28 mouse cellular contexts compared by ENCODE assay signal in genomic region chr9:35138029-35138428, GRCm38 (mm10). TPM values are rescaled to one million over a fixed set of nuclear protein-coding genes. Genes with fewer than 3 reads are reported as not detected.
DNase-seq lines count a peak whose midpoint lies in the region; ATAC-seq and TF ChIP-seq lines count a peak whose summit lies in the region.
"Had no signal": no experiment of that assay in that cellular context is flagged by ENCODE, and none has a peak within 500 bp of the region (broad histone marks: within the 10 kb centered on the region; RNA-seq: fewer than 3 reads in every experiment).

No protein-coding gene starts in this region.

- H3K27ac ChIP-seq in kidney, embryonic 14.5 days (ENCODE audit: low read depth, low read length): no peak overlapping the region
- 0 out of 2 replicates have a peak overlapping the region, but pooled peaks have one; percentile 15 for H3K27ac ChIP-seq in liver, embryonic 11.5 days (ENCODE audit: low read depth, low read length)
- peak overlapping the region; percentile 73 for H3K27ac ChIP-seq in liver, postnatal 0 days (ENCODE audit: low read depth)
- H3K27ac ChIP-seq in forebrain, postnatal 0 days (ENCODE audit: low read depth, low read length): no peak overlapping the region
- H3K27ac ChIP-seq: embryonic facial prominence, embryonic 13.5 days; forebrain, embryonic 12.5 days; hindbrain, embryonic 10.5 days; midbrain, embryonic 15.5 days; neural tube, embryonic 15.5 days had no signal

- peak; percentile 41 for TF ChIP-seq CTCF in liver, postnatal 0 days (IDR thresholded peaks at IDR 0.05; ENCODE audit: low read depth)
- TF ChIP-seq CTCF in forebrain, postnatal 0 days (IDR thresholded peaks at IDR 0.05; ENCODE audit: low read depth): no peak

- WGBS in kidney, embryonic 14.5 days: 72% methylated on average over 7 of the region's 7 CpGs
- WGBS in liver, embryonic 11.5 days: 78% methylated on average over 7 of the region's 7 CpGs
- WGBS in liver, postnatal 0 days (ENCODE audit: insufficient replicate concordance): 60% methylated on average over 7 of the region's 7 CpGs
- 85% methylated on average over 7 of the region's 7 CpGs for WGBS in forebrain, postnatal 0 days

- no peaks in the 10 kb centered on the region for H3K4me1 ChIP-seq in kidney, embryonic 14.5 days (ENCODE audit: control insufficient read depth, insufficient read depth, low read length)
- H3K4me1 ChIP-seq in liver, embryonic 11.5 days (replicated peaks; ENCODE audit: control insufficient read depth, insufficient read depth, low read length): peaks cover 2% of the 10 kb centered on the region; the same call in 1 of the 2 replicates
- peaks cover 22% of the 10 kb centered on the region for H3K4me1 ChIP-seq in liver, postnatal 0 days (ENCODE audit: insufficient read depth)
- H3K4me1 ChIP-seq in forebrain, postnatal 0 days (ENCODE audit: insufficient read depth): no peaks in the 10 kb centered on the region
- H3K4me1 ChIP-seq: embryonic facial prominence, embryonic 13.5 days; forebrain, embryonic 12.5 days; hindbrain, embryonic 10.5 days; midbrain, embryonic 15.5 days; neural tube, embryonic 15.5 days had no signal

- TF ChIP-seq EP300 in liver, postnatal 0 days (IDR thresholded peaks at IDR 0.05; ENCODE audit: low read depth): peak; percentile 71

- ATAC-seq in kidney, embryonic 14.5 days (ENCODE audit: low FRiP score, low TSS enrichment): no peak
- peak; percentile 57 for ATAC-seq in liver, embryonic 11.5 days (replicated peaks; ENCODE audit: low FRiP score)
- peak; percentile 98 for ATAC-seq in liver, postnatal 0 days
- no peak for ATAC-seq in forebrain, postnatal 0 days
- no peak for ATAC-seq in monocyte, adult 5-6 weeks (replicated peaks; ENCODE audit: insufficient number of reproducible peaks, low FRiP score, low TSS enrichment, poor library complexity, severe bottlenecking)
- ATAC-seq: activated CD4-positive, CD25-positive, alpha-beta regulatory T cell, adult 4 months; hindbrain, embryonic 16.5 days; midbrain, embryonic 15.5 days had no signal

- H3K36me3 ChIP-seq in kidney, embryonic 14.5 days (ENCODE audit: control insufficient read depth, insufficient read depth, low read length): peaks cover 7% of the 10 kb centered on the region; the same call in 1 of the 2 replicates
- H3K36me3 ChIP-seq in liver, embryonic 11.5 days (ENCODE audit: control insufficient read depth, insufficient read depth, low read length): 0 out of 2 replicates have a peak, but pooled peaks cover 2% of the 10 kb centered on the region
- H3K36me3 ChIP-seq in liver, postnatal 0 days (replicated peaks; ENCODE audit: insufficient read depth, low read length): no peaks in the 10 kb centered on the region
- no peaks in the 10 kb centered on the region for H3K36me3 ChIP-seq in forebrain, postnatal 0 days (ENCODE audit: insufficient read depth)
- H3K36me3 ChIP-seq: midbrain, embryonic 15.5 days; neural tube, embryonic 15.5 days had no signal

- no peaks in the 10 kb centered on the region for H3K27me3 ChIP-seq in kidney, embryonic 14.5 days (ENCODE audit: control insufficient read depth, insufficient read depth, low read length)
- H3K27me3 ChIP-seq in liver, embryonic 11.5 days (replicated peaks; ENCODE audit: control insufficient read depth, insufficient read depth, low read length): no peaks in the 10 kb centered on the region
- H3K27me3 ChIP-seq in liver, postnatal 0 days (ENCODE audit: insufficient read depth, low read length): no peaks in the 10 kb centered on the region
- no peaks in the 10 kb centered on the region for H3K27me3 ChIP-seq in forebrain, postnatal 0 days (ENCODE audit: insufficient read depth, low read length)
- H3K27me3 ChIP-seq: CH12.LX; embryonic facial prominence, embryonic 13.5 days; forebrain, embryonic 12.5 days; heart, embryonic 12.5 days; midbrain, embryonic 15.5 days; neural tube, embryonic 15.5 days had no signal

- DNase-seq in kidney, adult 9 months: peak; percentile 37
- peak; percentile 60 for DNase-seq in adipocyte (ENCODE audit: low spot score)
- DNase-seq in liver, embryonic 11.5 days (ENCODE audit: low spot score): no peak
- DNase-seq in liver, postnatal 0 days: peak; percentile 67
- no peak for DNase-seq in forebrain, postnatal 0 days
- DNase-seq in embryo, embryonic 9.5 days (ENCODE audit: extremely low spot score): no peak
- DNase-seq: adrenal gland, postnatal 36 days; B cell, adult 2 months; cerebellum, adult 11-12 months; cerebellum, postnatal 25 days; heart, postnatal 10 days; kidney, adult 18-20 months; lung, postnatal 4 days; thymus, adult 2 months; thymus, postnatal 4 days had no signal

- no peak overlapping the region for H3K4me2 ChIP-seq in kidney, embryonic 14.5 days (replicated peaks; ENCODE audit: low read depth, low read length)
- no peak overlapping the region for H3K4me2 ChIP-seq in liver, embryonic 11.5 days
- H3K4me2 ChIP-seq in liver, postnatal 0 days (ENCODE audit: low read depth, low read length): no peak overlapping the region
- H3K4me2 ChIP-seq in forebrain, postnatal 0 days (ENCODE audit: low read depth): no peak overlapping the region
- H3K4me2 ChIP-seq: embryonic facial prominence, embryonic 13.5 days; forebrain, embryonic 12.5 days; heart, embryonic 12.5 days; midbrain, embryonic 15.5 days; neural tube, embryonic 15.5 days had no signal

- H3K9me3 ChIP-seq in kidney, embryonic 14.5 days (ENCODE audit: control insufficient read depth, low read length): no peaks in the 10 kb centered on the region
- no peaks in the 10 kb centered on the region for H3K9me3 ChIP-seq in liver, embryonic 11.5 days (ENCODE audit: control insufficient read depth, low read length)
- no peaks in the 10 kb centered on the region for H3K9me3 ChIP-seq in liver, postnatal 0 days (ENCODE audit: low read length)
- no peaks in the 10 kb centered on the region for H3K9me3 ChIP-seq in forebrain, postnatal 0 days (ENCODE audit: low read length)
- H3K9me3 ChIP-seq: embryonic facial prominence, embryonic 13.5 days; forebrain, embryonic 12.5 days; G1E; heart, embryonic 12.5 days; hindbrain, embryonic 10.5 days; midbrain, embryonic 15.5 days; neural tube, embryonic 15.5 days had no signal

- no peak overlapping the region for H3K4me3 ChIP-seq in kidney, embryonic 14.5 days (ENCODE audit: low read length)
- no peak overlapping the region for H3K4me3 ChIP-seq in liver, embryonic 11.5 days (ENCODE audit: low read depth, low read length)
- H3K4me3 ChIP-seq in liver, postnatal 0 days (ENCODE audit: low read depth, low read length): no peak overlapping the region
- no peak overlapping the region for H3K4me3 ChIP-seq in forebrain, postnatal 0 days (ENCODE audit: low read depth, low read length)
- H3K4me3 ChIP-seq: embryonic facial prominence, embryonic 13.5 days; erythroblast, embryonic 14.5 days; forebrain, embryonic 12.5 days; heart, embryonic 12.5 days; hindbrain, embryonic 10.5 days; midbrain, embryonic 15.5 days; neural tube, embryonic 15.5 days had no signal

- no peak overlapping the region for H3K9ac ChIP-seq in kidney, embryonic 14.5 days (ENCODE audit: low read depth, low read length)
- no peak overlapping the region for H3K9ac ChIP-seq in liver, embryonic 11.5 days (ENCODE audit: low read depth, low read length)
- no peak overlapping the region for H3K9ac ChIP-seq in liver, postnatal 0 days (replicated peaks)
- H3K9ac ChIP-seq in forebrain, postnatal 0 days: no peak overlapping the region
- H3K9ac ChIP-seq: embryonic facial prominence, embryonic 13.5 days; forebrain, embryonic 12.5 days; heart, embryonic 12.5 days; midbrain, embryonic 15.5 days; neural tube, embryonic 15.5 days had no signal

RNA-seq across cellular contexts. Expression of gene St3gal4, which starts 19.0 kb away (rescaled TPM):
- 14.2 and 19.1 TPM in 2 replicates for polyA plus RNA-seq in kidney, embryonic 14.5 days (2014; fragmentation: Nextera tagmentation; extraction: Ambion mirVana)
- 34.8 and 40.1 TPM in 2 replicates for polyA plus RNA-seq in liver, embryonic 11.5 days (2014; fragmentation: Nextera tagmentation; extraction: Ambion mirVana)
- polyA plus RNA-seq in liver, postnatal 0 days (2015; fragmentation: Nextera tagmentation; extraction: Ambion mirVana): 23.6 and 26.5 TPM in 2 replicates
- total RNA-seq in forebrain, postnatal 0 days (2014; rRNA removed): 22.6 and 23.5 TPM in 2 replicates
- polyA plus RNA-seq in forebrain, postnatal 0 days (2015; fragmentation: Nextera tagmentation; extraction: Ambion mirVana): 16.1 and 18.2 TPM in 2 replicates
- 110 to 141 TPM (median 113 TPM) in 3 replicates for total RNA-seq in monocyte, adult 5-6 weeks (2017)

RNA-seq across cellular contexts. Expression of gene Dcps, which starts 37.8 kb away (rescaled TPM):
- polyA plus RNA-seq in kidney, embryonic 14.5 days (2014; fragmentation: Nextera tagmentation; extraction: Ambion mirVana): 93.1 and 99.9 TPM in 2 replicates
- 90.9 and 95.2 TPM in 2 replicates for polyA plus RNA-seq in liver, embryonic 11.5 days (2014; fragmentation: Nextera tagmentation; extraction: Ambion mirVana)
- 23.7 and 23.9 TPM in 2 replicates for polyA plus RNA-seq in liver, postnatal 0 days (2015; fragmentation: Nextera tagmentation; extraction: Ambion mirVana)
- 48.5 and 61.6 TPM in 2 replicates for total RNA-seq in forebrain, postnatal 0 days (2014; rRNA removed)
- polyA plus RNA-seq in forebrain, postnatal 0 days (2015; fragmentation: Nextera tagmentation; extraction: Ambion mirVana): 63.5 and 63.6 TPM in 2 replicates
- 22.0 to 26.1 TPM (median 25.5 TPM) in 3 replicates for total RNA-seq in monocyte, adult 5-6 weeks (2017)

Comparison
In these comparisons a context has a peak if more than half of its experiments do, and no peak if none do; other contexts are left out.
1. DNase-seq: peak in kidney, adult 9 months (single experiment), adipocyte (single experiment) and liver, postnatal 0 days (single experiment); none in liver, embryonic 11.5 days (single experiment), forebrain, postnatal 0 days (single experiment) and embryo, embryonic 9.5 days (single experiment).
2. ATAC-seq: peak in liver, embryonic 11.5 days (single experiment) and liver, postnatal 0 days (single experiment); none in kidney, embryonic 14.5 days (single experiment), forebrain, postnatal 0 days (single experiment) and monocyte, adult 5-6 weeks (single experiment).
3. H3K27ac ChIP-seq: peak in liver, embryonic 11.5 days (single experiment) and liver, postnatal 0 days (single experiment); none in kidney, embryonic 14.5 days (single experiment) and forebrain, postnatal 0 days (single experiment).